Mouse (Mus musculus) brain, embryonic 14.5 days (tissue): ENCODE data around the gene Dnmt3c. TPM values are rescaled to one million over a fixed set of nuclear protein-coding genes. Genes with fewer than 3 reads are reported as not detected.

Source experiments
- DNase-seq: peaks from one replicate; pipeline ENCODE4 v3.0.0-alpha.2; 2011; ENCODE audit warnings: low read depth
- CTCF ChIP-seq: fragments of 200-500 bp; IDR thresholded peaks from 2 replicates; pipeline ENCODE4 v1.5.1; 2012; ENCODE audit warnings: inconsistent platforms, mild to moderate bottlenecking, moderate library complexity, borderline replicate concordance; ENCODE audit not compliant: insufficient read depth, insufficient read length; ENCODE audit errors: extremely low read depth
- POLR2A ChIP-seq: fragments of 200-500 bp; IDR thresholded peaks from 2 replicates; pipeline ENCODE4 v1.6.1; 2012; ENCODE audit warnings: mild to moderate bottlenecking, inconsistent platforms, borderline replicate concordance; ENCODE audit not compliant: poor library complexity, insufficient read depth, insufficient read length, severe bottlenecking; ENCODE audit errors: extremely low read depth
- polyA plus RNA-seq: library from polyadenylated mRNA; depleted of rRNA; stranded (reverse); fragments of >200 nt; gene quantifications from 2 replicates; pipeline ENCODE4 v1.2.3, GENCODE M21; 2012; rRNA removed

The Dnmt3c gene
- polyA plus RNA-seq, 1 experiment: 0.03 TPM

DNA sequence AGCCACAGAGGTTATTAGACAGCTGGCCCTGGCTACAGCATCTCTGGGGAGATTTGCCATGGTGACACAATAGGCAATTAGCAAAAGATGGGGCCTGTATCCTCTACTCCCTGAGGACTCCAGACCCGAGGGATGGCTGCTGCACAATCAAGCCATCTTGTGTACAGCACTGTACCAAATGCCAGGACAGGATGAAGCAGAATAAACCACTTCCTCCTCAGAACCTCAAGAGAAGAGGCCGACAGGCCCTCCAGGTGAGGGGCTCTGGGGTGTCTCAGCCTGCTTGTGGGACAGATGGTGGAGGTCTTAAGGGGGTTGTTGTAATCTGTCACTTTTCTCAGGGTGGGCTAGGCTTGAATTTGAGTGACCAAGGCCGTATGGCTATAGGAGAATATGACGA is 37.6 kb downstream of the Dnmt3c start:
- DNase-seq: no peak

DNA sequence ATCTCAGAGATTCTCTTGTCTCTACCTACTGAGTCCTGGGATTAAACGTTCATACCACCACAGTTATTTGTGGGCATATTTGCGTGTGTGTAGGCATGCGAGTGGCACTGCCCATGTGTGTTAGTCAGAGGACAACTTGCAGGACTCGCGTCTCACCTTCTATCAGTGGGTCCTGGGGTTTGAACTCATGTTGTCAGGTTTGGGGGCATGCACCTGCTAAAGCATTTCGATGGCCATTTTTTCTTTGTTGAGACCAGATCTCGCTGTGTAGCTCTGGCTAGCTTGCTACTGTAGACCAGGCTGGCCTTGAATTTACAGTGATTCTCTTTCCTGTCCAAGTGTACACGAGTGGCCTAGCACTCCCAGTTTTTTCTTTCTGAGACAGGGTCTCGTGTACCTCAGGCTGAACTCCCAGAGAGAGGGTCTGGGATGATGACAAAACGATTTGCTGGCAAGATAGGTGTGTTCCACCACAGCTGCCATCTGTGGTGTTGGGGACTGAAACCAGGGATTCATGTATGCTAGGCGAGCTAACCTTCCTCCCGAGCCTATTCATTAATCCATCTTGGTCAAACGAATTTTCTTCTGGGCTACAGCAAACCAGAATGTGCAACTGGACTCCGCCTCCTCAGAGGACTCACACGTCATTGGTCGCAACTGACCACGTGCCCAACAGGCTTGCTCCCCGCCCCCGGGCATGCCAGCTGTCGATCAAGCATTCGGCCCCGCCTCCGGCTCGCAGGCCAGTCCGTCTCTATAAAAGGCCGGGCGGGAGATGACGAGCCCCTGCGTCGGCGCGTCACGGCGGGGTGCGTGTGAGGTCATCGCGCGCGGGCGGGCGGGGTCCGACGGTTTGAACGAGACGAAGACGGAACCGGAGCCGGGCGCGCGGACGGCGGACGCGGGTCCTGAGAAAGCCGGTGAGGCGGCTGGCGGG is 44.3 kb downstream of the Dnmt3c start, which contains the start of gene Mapre1:
Mapre1 (plus strand) TSS at position 775 of the 937 bp plus-strand sequence.
- peak; percentile 100 for DNase-seq
- TF ChIP-seq POLR2A (peak; percentile 70), CTCF (no peak)

More for the DNA sequence above, 37.6 kb downstream of the Dnmt3c start:
- no peak for TF ChIP-seq CTCF
- TF ChIP-seq POLR2A: no peak

DNA sequence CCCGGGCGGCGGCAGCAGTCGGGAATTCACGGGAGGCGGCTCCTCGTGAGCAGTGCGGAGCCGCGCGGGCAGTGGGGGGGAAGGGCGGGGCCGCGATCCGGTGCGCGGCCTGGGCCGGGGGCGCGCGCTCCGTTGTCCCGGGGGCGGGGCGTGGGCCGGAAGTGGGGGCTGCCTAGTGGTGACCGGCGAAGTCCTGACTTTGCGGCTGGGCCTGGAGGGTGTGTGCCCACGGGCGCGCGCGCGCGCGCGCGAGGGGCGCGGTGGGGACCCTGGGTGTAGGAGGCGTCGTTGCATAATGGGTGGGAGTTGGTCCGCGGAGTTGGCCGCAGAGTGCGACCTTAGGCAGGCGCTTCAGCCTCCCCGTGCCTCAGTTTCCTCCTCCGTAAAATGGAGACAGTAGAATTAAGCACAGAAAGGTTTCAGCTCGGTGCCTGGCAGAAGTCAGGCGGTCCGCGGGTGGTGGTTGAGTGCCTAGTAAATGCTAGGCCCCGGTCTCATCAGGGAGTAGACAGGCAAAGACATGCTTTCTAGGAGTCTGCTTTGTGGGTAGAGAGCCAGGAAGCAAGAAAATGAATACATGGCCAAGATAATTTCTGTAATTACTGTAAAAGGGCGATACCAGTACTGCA is 45.1 kb downstream of the Dnmt3c start:
- DNase-seq: no peak
- TF ChIP-seq POLR2A (no peak), CTCF (no peak)

DNA sequence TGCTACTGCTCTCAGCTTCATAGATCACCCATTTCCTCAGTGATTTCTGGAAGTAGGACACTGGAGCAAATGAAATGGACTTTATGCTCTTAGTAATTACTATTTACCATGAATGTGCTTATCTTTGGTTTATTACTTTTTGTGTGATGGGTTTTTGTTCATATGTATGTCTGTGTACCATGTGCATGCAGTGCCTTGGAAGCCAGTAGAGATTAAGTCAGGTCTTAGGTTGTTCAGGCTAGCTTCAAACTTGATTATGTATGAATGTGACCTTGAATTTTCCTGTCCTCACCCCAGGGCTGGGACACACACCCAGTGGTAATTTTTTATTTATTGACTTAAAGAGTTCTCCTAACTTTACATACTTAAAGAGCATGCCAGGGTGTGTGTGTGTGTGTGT is 51.5 kb downstream of the Dnmt3c start:
- DNase-seq: no peak
- TF ChIP-seq POLR2A (no peak), CTCF (no peak)

DNA sequence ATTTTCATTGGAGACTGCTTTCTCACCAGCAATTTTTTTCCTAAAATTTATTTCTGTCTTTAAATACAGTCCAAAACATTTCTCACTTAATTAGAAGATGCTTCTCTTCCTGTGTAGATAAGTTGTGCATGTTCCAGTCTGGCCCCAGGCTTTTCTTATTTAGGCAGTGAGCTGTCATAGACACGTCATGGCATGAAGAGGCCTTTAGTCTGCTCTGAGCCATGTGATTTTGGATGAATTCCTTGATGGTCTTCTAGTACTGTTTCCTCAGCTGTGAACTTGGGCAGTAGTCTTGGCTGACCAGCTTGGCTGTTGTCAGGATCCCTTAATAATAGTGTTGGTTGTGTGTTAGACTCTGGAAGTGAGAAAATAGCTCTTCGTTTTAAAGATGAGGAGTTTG is 53.9 kb downstream of the Dnmt3c start:
- TF ChIP-seq POLR2A (no peak), CTCF (no peak)
- no peak for DNase-seq

DNA sequence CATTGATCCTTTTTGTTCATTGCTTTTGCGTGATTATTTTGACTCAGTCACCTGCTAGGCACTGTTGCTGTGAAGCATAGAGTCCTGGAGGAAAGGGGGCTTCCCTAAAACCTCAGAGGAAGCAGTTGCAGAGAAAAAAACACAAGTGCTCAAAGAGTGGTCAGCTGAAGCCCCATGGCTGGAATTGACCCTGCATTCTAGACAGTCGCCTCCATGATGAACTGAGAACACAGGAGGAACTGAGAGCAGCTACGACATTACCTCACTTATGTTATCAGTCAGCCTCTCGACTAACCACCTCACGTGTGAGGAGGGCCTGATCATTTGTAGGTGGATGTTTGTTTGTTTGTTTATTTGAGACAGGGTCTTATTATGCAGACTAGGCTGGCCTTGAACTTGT is 65.7 kb downstream of the Dnmt3c start:
- DNase-seq: no peak
- no peak for TF ChIP-seq POLR2A
- TF ChIP-seq CTCF: no peak

DNA sequence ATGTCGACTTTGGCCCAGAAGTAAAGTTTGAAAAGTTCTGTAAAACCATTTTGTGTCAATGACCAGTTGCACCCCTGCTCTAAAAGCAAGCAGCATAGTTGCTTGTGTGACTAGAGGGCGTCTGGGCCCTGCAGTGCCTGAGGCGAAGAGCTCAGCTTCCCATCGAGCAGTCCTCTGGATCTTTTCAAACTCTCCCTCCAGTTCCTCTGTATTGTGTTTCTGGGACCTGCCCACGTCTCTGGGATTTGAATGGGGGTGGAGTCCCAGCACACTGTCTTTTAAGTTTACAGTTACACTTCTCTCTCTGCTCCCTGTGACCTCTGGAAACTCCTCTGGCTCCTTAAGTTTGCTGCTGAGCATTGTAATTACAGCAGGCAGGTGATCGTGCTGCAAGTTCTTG is 71.0 kb downstream of the Dnmt3c start:
- no peak for DNase-seq
- TF ChIP-seq CTCF (no peak), POLR2A (no peak)

DNA sequence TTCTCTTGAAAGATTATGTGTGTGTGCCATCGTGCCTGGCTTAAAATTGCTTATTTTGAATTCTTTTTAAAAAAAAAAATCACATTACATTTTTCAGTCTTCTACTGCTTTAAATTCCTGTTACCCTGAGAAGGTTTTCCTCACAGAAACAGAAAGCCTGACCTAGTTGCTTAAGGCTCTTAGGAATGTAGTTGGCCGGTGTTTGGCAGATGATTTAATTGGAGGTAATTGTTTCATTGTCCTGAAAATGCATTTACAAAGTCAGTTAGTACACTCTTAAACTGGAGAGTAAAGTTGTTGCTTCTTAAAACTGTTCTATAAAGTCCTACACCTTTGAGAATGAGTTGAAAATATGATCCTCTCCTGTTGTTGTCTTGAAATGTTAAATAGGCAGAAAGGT is 72.4 kb downstream of the Dnmt3c start:
- DNase-seq: no peak

DNA sequence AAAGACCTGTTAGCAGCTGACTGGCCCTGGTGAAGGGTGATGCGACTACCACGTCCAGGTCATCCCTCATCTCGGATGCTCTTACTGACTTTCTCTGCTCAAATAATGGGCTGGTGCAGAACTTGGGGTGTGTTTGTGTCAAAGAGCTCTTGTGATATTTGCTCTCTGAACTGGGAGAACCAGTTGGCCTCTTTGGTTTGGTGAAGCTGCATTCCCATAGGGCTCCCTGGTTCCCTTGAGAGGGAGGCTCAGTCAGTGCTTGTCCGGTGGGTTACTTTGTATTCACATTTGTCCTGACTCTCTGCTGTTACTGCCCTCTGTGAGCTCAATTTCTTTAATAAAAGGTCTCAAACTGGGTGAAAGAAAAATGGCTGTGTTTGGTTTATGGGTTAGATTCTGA is 76.5 kb downstream of the Dnmt3c start:
- TF ChIP-seq CTCF: no peak
- TF ChIP-seq POLR2A: no peak

More for the DNA sequence above, 72.4 kb downstream of the Dnmt3c start:
- TF ChIP-seq CTCF (no peak), POLR2A (no peak)

DNA sequence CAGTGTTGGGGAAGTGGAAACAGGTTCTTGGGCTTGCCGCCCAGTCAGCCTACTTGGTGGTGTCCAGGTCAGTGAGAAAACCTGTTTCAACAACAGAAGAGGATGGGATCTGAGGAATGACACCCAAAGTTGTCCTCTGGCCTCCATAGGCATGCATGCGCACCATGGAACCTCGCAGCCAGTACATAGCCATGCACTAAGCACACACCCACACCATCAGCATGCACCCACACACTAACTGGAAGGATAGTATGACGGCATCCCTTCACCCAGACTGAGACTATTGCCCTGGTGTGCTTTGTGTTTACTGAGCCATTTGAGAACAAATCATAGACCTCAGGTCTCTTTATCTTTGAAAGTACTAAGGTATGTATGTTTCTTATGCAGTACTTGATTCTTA is 79.0 kb downstream of the Dnmt3c start:
- no peak for DNase-seq
- TF ChIP-seq CTCF: no peak
- TF ChIP-seq POLR2A: no peak

More for the DNA sequence above, 76.5 kb downstream of the Dnmt3c start:
- DNase-seq: no peak

DNA sequence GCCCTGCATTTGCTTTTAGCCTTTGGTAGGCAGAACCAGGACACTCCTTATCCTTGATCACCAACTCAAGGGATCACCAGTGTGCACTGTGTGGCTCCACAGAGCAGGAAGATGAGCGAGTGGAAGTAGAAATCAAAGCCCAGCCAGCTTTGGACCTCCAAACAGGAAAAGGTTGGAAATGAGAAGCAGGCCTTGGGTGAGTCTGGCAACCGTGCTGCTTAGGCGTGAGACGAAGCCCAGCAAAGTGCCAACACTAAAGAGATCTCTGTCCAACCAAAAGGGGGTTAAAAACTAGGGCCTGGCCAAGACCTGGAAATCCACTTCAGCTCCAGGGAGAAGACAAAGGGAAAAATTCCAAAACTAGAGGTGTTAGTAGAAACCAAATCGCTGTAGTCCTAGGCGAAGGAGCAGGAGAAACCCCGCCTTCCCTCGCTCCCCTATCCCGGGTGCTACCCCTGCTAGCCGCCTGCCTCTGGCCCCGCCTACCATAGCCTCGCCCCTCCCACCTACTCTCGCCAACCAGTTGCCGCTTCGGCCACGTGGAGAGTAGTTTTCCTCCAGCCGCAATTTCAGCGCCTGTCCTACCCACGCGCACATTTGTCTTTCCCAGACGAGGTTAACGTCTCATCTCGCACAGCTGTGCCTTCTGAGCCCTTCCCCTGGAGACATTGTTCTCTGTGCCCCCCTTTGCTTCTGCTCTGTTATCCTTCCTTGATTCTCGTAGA is 82.3 kb downstream of the Dnmt3c start:
- TF ChIP-seq CTCF (no peak), POLR2A (no peak)

More for the DNA sequence above, 82.3 kb downstream of the Dnmt3c start:
- peak; percentile 67 for DNase-seq

Other genes starting within 250 kb of the Dnmt3c start
- not detected in 2 replicates for gene 4930404H24Rik, start 203.9 kb upstream of the Dnmt3c start, polyA plus RNA-seq
- 70.2 and 101 TPM in 2 replicates for gene Nol4l, start 166.7 kb upstream of the Dnmt3c start, polyA plus RNA-seq
- 35.8 and 42.3 TPM in 2 replicates for gene Commd7, start 63.9 kb upstream of the Dnmt3c start, polyA plus RNA-seq
- 4.7 and 5.2 TPM in 2 replicates for gene Dnmt3b, start 47.2 kb upstream of the Dnmt3c start, polyA plus RNA-seq
- gene Mapre1, start 44.6 kb downstream of the Dnmt3c start, polyA plus RNA-seq: 62.8 and 73.8 TPM in 2 replicates
- 0.05 and 0.16 TPM in 2 replicates for gene Efcab8, start 83.3 kb downstream of the Dnmt3c start, polyA plus RNA-seq
- gene Sun5, start 174.4 kb downstream of the Dnmt3c start, polyA plus RNA-seq: not detected in 2 replicates
- not detected in 2 replicates for gene Bpifb2, start 178.4 kb downstream of the Dnmt3c start, polyA plus RNA-seq
- gene Bpifb6, start 203.7 kb downstream of the Dnmt3c start, polyA plus RNA-seq: 0.04 TPM in 1 of 2 replicates, not detected in the other
- gene Bpifb3, start 221.6 kb downstream of the Dnmt3c start, polyA plus RNA-seq: 0.06 and 0.07 TPM in 2 replicates
- not detected in 2 replicates for gene Bpifb4, start 241.6 kb downstream of the Dnmt3c start, polyA plus RNA-seq